Mouse (Mus musculus) adrenal gland, postnatal 25 days (tissue): Measurements from ENCODE around the gene Sec31b. TPM values are rescaled to one million over a fixed set of nuclear protein-coding genes. Genes with fewer than 3 reads are reported as not detected.

Source experiments
- DNase-seq: peaks from one replicate; pipeline ENCODE4 v3.0.0; 2021; ENCODE audit warnings: mixed read lengths
- total RNA-seq: library from RNA; stranded (reverse); gene quantifications from 2 replicates; pipeline ENCODE4 v1.2.3, GENCODE M21; 2021

Sec31b gene
- total RNA-seq, 1 experiment from 2014 or later: 5.1 TPM

DNA sequence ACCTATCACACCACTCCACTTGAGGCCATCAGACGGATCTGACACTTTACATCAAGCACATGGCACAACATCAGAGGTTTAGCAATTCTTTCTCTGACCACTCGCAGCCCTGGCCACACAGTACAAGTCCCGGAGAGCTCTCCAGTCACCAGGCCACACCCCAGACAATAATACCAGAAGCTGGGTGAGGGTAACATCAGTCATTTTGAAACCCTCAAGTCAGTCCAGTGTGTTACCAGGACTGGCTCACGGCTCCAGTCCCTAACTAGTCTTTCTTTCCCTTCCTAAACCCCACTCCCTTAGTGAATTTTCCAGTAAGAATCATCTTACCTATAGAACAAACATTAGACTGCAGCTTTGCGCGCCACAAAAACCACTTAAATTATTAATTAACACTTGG, 15.6 kb downstream of the Sec31b start:
- DNase-seq: no peak

DNA sequence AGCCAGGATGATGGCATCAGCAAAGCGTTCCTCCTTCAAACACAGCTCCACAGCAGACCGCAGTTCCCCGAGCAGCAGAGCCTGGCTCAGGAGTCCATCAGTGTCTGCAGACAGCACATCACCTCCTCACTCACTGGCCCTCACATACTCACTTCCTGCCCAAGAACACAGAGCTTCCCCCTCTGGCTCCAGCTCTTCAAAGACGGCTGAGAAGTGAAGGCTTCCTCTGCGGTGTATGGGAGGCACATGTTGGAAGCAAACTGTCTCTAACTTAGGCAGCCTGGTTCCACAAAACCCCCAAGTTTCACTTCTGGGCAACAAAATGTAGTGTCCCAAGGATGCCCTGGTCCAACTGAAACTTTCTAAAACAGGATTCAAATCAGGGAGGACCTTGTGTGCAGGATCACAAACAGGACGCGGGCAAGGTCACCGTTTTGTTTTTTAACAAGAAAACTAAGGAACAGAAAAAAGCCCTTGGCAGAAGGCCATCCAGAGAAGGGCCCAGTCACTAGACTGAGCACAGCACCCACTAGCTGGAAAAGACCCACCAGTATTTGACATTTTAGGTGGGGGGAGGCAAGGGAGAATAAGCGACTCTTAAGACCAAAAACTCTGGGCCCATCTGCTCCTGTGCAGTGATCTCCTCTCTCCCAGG, 20.0 kb downstream of the Sec31b start:
- no peak for DNase-seq

DNA sequence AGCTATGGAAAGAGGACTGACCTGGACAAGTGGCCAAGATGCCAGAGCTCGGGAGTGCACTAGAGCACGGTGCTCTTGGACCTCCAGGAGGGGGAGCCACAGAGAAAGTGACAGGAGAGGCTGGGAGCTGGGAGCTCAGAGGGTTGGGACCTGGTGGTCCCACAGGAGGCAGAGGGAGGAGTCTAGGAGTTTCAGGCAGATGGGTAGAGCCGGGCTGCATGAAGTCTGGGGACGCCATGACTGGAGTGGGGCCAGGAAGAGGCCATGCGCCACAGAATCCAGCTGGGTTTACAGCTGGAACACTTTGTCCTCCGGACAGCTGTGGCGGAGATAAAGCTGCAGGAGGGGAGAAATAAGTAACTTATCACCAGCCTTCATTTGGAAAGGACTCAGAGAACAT, 26.5 kb downstream of the Sec31b start:
- peak; percentile 27 for DNase-seq

DNA sequence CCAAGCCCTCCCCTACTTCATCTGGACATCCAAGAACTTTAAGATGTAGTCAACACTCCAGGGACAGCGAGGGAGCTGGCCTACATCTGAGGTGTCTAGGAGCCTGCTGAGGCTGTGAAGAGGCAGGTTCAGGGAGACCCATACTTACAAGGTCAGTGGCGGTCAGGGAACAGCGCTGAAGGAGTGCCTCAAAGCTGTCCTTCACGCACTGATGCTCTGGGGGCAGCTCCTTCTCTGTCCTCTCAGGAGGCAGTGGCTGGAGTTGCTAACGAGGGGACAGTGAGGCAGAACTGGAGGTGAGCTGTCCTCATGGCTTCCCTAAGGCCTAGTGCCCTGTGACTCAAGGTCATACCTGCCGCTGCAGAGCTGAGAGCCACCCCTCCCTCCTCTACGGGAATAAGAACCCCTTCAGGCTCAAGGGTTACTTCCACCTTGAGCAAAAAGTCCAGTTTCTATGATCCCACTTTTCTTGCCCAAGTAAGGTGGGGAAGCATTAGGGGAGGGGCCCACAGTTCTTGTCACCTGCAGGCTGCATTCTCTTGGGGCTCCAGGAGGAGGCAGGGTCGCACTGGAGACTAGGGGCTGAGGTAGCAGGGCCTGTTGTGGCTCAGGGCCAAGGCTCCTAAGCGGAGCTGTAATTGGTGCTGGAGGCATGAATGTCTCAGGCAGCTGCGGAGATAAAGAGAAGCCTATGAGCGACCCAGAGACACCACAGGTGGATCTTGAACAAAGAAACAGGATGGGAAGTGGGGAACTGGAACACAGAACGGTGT, 27.5 kb downstream of the Sec31b start:
- no peak for DNase-seq

DNA sequence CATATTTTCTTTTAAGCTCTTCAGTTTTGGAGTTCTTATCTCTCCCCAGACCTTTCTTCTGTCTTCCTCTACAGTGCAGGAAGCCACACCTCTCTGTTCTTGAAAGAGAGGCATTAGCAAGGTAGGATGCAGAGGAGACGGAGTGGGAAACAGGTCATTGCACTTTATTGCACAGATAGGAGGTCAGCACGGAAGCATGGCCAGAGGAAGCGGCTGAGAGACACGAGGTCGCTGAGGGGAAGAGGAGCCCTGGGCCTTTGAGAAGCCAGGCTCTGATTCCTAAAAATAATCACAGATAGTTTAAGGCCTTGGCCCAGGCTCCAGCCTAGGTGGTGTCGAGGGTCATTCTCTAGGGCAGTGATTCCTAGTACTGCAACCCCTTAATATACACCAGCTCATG, 29.9 kb downstream of the Sec31b start:
- no peak for DNase-seq

DNA sequence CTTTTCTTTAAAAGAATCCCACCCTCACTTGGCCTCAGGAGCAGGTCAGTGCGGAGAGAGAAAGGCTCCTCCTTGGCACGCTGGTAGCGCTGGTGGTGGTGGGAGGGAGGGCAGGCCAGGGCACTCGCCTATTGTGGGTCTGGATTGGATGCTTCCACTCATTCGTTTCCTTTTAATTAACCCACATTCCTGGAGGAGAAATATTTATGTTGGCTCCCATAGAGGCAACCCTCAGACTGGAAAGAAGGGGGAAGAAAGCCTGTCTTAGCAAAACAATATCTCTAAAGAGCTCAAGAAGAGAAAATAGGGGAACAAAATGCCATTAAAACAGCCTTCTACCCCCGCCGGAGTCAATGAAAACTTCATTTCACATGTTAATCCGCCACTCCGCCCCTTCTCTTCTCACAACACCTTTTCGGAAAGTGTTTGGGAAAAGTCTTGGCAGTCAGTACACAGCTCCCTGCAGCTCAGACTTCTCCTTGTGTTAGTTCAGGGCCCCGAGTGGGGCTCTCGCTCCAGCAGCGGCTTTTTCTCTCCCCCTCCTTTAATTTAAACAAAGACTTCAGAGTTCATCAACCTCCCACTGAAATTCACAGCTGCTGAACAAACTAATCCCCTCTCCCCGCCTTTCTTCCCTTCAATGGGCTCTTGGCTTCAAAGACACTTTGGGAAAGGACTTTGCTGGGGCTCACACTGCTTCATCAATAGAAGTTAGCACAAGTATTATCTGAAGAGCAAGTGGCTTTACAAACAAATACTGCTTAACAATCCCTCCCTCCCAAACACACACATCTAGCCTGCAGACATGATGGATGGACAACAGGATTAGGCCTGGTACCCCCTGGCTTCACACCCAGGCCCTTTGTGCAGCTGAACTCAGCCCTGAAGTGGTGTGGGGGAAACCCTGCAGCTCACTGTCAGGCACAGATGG, 30.9 kb downstream of the Sec31b start:
- no peak for DNase-seq

DNA sequence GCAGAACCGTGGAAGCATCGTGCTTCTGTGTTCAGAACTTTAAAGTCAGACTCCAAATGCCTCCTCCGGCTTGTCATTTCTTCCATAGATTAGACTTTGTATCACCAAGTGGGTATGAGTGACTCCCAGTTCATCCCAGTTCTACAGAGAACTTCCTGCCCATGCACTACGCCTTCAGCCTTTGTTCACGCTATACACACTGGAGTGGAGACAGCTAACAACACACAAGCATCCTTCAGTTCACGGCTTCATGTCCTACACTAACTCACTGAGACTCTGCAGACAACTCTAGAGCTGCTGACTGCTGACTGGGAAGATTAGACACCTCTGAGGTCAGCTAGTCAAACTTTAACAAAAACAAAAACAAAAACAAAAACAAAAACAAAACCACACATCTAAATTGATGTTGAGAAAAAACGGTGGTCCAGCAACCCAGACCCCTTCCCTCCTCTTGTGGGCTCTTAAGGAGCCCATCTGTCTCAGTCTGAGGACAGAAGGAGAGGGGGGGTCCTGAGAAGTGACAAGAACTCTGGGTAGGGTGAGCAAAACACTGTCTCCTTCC, 31.7 kb downstream of the Sec31b start:
- DNase-seq: no peak

DNA sequence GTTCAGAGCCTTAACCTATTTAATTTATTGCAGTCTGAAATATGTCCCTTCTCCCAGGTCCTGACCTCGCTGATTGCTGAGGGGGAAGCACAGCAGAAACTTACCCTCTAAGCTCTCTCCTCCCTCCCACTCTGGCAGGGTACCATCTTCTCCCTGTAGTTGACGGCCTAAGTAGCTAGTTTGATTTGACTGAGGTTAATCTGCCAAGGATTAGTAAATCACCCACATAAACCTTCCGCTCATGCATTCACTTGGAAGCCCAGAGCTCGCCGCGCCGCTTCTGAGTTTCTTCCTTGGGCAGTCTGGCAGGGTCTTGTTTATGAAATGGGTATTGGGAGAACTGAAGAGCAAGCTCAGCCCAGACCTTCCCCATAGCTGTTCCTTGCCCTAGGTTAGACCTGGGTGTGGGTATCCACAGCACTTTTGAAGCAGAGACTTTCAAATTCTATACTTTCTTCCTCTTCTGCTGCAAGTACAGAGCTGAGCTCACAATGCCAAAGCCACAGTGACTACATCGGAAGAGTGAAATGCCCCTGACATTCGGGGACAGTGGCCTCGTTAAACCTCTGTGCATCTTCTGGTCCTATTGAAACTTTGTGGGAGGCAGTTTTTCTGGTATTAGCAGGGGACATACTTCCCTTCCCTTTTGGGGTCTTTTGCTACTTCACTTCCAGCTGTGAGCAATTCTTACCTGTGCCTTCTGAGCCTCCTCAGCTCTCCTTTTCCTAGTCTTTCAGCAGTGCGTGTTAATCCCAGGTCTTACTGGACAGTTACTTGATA, 32.4 kb downstream of the Sec31b start:
- no peak for DNase-seq

DNA sequence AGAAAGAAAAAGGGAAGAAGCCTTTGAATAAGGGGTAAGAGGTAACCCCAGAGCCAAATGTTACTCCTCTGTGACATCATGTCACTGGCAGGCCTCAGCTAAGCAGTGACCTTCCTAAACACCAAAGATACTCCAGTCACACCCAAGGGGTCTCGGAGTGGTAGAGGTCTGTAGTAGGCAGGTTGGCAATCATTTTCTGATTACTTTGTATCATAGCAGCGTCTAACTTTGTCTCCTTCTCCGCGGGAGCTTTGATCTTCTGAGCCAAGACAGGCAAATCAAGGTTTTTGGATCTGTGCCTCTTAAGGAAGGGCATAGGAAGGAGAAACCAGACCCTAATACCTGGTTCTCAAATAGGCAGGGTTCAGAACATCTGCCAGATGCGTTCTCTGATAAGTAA, 33.1 kb downstream of the Sec31b start:
- no peak for DNase-seq

DNA sequence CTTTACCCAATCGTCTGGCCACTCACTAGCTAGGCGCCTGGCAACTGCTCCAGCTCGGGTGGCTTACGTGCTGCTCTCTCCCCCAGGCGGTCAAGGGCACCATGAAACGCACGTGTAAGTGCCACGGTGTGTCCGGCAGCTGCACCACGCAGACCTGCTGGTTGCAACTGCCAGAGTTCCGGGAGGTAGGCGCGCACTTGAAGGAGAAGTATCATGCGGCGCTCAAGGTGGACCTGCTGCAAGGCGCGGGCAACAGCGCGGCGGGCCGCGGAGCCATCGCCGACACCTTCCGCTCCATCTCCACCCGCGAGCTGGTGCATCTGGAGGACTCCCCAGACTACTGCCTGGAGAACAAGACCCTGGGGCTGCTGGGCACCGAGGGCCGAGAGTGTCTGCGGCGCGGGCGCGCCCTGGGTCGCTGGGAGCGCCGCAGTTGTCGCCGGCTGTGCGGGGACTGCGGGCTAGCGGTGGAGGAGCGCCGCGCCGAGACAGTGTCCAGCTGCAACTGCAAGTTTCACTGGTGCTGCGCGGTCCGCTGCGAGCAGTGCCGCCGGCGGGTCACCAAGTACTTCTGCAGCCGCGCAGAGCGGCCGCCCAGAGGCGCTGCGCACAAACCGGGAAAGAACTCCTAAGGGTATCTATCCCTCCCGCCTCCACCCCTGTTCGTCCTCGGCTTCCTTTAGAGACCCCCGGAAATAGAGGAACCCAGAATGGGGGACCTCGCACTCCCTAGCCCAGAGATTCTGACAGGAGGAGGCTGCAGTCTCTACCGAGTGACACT, 34.0 kb downstream of the Sec31b start:
- DNase-seq: peak; percentile 64

DNA sequence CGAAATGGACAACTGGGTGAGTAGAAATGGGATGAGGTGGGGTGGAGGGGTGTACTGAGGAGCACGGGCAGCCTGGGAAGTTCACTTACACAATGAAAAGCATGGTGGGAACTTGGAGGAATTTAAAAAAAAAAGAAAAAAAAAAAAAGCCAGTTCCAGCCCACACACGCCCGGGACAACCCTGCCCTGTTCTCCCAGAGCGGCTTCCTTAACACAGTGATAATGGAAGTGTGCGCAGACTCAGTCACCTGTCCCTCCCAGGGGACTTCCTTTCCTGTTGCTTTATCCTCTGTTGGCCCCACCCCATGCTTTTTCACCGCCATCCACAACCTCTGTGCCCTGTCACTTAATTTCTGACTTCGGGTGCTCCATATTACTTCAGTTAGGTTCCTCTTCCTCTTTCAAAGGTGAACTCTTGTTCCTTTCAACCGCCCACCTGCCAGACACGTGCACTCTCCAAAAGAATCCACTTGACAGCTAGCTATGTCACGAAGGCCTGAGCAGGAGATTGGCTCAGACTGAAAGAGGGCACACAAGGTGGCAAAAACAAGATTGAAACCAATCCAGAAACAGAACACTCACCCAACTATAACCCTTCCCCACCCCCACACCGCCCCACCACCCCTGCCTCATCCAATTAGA, 35.0 kb downstream of the Sec31b start:
- no peak for DNase-seq

DNA sequence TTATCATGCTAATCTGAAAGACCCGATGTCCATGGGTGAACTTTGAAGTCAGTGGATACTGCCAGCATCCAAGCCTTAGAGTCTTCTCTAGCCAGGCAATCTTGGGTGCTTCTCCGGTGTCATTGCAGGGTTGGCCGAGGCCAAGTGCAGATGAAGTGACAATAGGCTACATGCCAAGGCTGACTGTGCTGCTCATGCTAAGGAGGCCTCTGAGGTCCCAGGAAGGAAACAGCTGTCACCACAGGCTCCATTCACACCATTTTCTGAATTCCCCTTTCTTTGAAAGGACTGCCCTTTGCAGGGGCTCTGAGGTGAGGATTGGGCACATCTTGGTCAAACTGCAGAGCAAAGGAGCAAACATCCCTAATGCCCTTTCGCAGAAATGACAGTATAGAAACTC, 42.9 kb downstream of the Sec31b start:
- no peak for DNase-seq

DNA sequence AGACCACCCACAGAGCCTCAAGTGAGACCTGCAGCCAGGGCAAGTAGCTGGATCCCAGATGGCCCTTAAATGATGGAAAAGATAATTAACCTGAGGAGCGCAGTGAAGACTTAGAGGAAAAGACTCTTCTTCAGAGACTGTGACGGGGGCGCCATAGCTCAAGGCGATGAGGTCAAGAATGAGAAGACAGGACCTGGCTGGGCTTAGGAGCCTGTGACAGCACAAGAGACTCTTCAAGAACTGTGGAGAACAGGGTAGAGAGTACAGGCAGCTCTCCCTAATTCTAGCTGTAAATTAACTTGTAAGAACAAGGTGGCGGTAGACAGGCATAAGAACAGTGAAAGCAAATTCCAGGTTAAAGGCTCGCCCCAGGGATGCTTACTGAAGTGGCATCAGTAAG, 43.7 kb downstream of the Sec31b start:
- no peak for DNase-seq

DNA sequence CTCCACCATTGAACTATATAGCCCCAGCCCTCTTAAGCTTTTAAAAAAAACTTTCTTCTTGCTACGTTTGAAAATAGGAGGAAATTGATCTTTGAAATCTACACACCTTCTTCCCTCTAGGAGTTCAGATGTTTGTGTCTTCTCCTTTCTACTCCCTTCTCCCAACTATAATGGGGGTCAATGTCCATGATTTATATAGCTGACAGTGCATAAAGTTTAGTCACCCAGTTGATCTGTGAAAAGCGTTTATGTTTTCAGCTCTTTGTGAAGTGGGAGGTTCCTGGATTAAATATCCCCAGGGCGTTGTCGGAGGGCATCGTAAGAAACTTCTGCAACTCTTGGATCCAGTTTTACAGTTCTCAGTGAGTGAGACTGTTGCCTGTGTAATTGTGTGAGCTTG, 45.4 kb downstream of the Sec31b start:
- DNase-seq: no peak

DNA sequence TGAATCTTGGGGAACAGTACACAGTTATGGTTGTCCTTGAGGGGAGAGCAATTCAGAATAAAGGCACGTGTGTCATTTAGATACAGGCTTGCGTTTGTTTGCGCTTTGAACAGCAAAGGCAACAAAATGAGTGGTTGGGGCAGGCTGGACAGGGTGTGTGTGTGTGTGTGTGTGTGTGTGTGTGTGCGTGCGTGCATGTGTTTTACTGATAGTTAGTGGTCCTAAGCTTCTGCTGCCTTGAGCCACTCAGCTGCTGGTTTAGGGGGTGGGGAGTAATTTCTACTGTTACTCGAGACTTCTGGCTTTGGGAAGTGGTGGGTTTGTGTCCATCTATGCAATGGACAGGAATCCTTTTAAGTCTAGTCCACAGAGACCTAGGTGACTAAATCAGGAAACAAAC, 46.7 kb downstream of the Sec31b start:
- no peak for DNase-seq

DNA sequence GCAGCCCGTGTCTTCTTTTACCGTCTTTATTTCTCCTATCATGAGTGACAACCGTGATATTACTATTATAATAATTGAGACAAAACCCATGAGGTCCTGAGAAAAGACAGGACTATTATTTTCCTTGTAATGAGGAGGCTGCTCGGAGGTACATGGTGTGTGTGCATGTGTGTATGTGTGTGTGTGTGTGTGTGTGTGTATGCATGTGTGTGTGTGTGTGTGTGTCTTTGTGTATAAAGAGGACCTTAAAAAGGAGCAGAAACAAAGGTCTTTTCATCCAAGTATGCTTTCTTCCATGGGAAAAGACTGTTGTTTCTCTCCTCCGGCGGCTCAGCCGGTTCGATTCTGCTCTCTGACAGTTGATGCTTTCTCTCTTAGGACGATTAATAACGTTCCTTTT, 48.7 kb downstream of the Sec31b start:
- no peak for DNase-seq

DNA sequence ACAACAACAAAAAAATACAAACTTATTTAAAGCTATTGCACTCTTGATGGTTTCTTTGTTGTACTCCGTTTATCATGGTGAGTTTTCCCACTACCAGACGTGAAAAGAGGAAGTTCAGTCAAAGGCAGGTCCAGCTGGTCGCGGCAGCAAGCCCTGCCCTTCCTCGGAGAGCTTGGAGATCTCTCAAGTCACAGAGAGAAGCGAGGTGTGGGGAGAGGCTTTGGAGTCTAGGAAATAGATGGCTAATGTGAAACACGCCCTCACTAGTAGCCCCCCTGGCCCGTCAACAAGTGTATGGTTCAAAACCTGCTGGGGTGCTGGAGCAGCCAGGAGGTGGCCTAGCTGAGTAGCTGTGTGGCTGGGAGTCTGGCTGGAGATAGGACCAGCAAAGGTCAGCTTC, 49.2 kb downstream of the Sec31b start:
- DNase-seq: no peak

DNA sequence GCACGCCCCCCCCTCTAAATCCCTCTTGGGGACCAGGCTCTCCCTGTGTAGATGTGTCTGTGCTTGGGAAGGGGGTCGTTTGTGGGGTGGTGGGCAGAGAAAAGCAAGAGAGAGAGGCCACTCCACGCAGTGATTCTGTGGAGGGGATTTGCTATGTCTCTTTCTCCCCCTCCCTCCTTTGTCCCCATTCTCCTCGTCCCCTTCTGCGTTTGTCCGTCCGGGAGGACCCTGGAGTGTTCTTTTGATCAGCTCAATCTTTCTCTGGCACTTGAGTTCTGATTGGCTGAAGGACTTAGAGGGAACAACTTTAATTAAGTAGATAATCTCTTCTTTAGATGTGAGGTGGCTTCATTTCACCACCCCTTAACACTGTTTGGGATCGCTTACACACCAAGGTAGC, 52.5 kb downstream of the Sec31b start, which contains the start of gene Wnt8b:
Gene Wnt8b (plus strand): TSS at position 345 of the 400 bp plus-strand sequence.
- DNase-seq: no peak

DNA sequence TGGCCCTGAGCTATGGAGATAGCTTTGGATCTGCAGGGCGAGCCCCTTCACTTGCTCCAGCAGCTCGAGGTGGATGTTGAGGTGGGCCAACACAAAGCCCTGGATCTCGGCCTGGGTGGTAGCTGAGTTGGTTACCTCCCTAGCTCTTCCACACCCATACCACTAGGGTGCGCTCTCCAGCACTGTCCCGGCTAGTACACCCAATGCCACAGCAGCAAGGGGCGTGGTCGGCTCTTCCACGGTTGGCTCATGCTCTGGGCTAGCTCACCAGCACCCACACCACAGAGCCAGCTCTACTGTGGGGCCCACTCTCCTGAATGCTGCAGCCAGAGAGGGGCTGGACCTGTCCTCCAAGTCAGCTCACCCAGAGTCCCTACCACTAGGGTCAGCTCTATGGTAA, 58.4 kb downstream of the Sec31b start:
- DNase-seq: peak; percentile 63

DNA sequence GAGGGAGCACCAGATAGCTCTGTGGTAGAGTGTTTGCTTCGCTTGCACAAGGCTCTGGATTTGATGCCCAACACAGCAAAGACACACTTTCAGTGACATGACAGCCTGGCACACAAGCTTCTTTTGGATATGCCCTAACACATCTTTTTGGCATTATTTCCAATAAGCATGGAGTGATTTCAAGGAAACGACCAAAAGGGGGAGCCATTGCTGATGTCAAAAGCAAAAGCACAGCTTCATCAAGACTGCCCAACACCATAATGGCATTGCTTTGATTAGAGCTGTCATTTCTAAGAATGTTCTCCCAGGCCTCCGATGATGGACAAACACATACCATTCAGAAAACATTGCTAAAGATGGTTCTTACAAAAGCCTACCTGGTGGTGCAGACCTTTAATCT, 69.1 kb downstream of the Sec31b start:
- no peak for DNase-seq
